Mouse (Mus musculus): ENCODE results near the gene Sdcbp2.
A peak's percentile ranks its signal among the peaks of the same experiment; 100 is the strongest.
"Not testable (repeated sequence)": the region's sequence is repeated elsewhere in the genome, so short reads cannot be mapped to it uniquely, and the experiment has no call there.

Sdcbp2 gene

DNA sequence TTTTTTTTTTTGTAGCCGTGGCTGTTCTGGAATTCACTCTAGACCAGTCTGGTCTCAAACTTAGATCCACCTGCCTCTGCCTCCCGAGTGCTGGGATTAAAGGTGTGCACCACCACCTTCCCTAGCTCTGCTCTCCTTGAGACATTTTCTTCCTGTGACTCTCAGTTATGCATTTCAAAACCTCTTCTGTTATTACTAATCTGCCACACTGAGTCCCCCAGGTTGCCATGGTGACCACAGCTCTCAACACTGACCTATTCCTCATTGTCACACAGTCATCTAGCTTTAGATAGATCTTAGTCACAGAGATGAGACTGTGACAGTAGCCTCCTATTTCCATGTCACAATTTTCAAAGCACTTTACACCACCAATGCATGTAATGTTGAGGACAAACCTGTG is 3.0 kb upstream of the Sdcbp2 start:
- no peak for DNase-seq (ENCODE audit: low spot score in 2 of 2)

DNA sequence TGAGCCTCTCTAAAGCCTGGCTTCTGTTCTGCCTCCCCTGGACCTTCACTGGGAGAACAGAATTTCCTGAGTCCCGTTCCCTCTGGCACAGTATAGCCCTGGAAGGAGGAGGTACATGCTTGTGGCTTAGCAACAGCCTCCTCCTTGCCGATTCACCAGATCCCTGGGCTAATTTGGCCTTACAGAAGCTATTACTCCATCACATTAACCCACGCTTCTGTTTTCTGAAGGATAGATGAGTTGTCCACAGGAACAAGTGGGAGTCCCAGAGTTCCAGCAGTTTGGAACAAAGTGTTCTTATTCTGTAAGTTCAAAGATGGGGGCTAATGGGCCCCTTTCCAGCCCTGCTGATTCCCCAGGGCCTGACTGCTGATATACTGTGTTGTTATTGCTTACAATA is 1.2 kb downstream of the Sdcbp2 start:
- DNase-seq (ENCODE audit: low spot score in 2 of 2) = no peak

DNA sequence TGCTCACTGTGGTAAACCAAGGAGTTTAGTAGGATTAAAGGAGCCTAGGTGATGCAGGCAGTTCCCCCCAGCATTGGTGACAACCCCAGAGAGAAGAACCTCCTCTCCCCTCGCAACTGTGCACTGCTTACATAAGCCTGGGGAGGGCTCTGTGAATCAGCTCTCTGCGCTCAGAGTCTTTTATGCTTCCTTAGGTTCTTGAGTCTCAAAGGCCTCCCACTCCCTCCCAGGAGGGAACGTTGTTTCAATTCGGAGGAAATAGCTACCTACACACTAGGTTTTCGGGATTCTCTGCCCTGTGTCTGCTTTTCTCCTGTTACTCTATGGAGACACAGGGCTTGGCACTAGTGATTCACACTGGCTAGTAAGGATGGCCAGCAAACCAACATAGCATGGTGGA is 2.2 kb downstream of the Sdcbp2 start:
- DNase-seq (ENCODE audit: low spot score in 2 of 2) = no peak

DNA sequence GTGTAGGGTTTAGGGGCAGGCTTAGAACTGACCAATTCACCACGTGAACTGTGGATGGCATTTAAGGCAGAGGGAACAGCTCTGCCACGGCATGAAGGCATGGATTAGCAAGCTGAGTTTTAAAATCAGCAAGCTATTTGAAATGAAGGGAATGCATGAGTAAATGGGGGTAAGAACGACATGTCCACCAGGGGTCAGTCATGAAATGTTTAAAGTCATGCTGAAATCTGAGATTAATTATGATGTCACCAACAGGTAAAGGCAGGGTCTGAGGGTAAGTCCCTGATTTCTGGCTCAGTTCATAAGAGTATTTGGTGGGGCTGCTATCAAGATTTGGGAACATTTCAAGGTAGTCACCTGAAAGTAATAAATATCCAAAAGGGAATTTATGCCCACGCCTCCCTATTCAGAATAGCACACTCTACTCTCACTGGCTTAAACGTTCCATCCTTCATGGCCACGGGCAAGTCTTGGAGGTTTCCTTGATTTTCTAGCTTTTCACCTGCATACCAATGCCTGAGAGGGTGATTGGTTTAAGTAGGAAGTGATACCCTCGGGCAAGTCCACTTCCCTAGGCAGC is 2.8 kb downstream of the Sdcbp2 start:
- peak in 1 of 2 experiments; percentile 32 for DNase-seq (ENCODE audit: low spot score in 2 of 2)

DNA sequence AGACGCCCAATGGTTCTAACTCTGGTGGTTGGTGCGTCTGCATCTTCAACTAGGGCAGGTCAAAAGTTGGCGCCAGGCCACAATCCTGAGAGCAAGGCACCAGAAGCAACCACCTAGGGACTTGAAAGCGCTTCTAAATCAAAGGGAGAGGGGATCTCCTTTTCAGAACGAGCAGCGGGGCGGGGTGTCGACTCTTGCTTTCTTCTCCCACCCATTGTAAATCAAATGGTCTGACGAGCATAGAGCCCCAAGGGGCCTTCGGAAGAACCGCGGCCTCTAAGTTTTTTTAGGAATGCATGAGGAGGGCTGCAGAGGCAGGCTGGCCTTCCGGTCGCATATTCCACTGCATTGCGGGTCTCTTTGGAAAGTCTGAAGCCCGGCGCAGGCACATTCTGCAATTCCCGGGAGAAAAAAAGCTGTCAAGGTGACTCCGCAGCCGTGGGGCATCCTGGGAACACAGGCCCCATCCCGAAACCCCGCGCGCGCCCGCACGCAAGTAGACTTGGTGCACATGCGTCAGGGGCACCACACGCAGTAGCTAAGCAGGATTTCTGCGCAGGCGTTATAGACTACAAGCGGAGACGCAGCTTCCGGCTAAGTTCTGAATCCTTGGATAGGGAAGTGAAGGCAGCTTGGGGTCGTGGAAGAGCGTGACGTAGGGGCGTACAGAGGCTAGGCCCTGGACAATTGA is 3.4 kb downstream of the Sdcbp2 start:
- DNase-seq (ENCODE audit: low spot score in 2 of 2) = peak; percentile 64 to 80

DNA sequence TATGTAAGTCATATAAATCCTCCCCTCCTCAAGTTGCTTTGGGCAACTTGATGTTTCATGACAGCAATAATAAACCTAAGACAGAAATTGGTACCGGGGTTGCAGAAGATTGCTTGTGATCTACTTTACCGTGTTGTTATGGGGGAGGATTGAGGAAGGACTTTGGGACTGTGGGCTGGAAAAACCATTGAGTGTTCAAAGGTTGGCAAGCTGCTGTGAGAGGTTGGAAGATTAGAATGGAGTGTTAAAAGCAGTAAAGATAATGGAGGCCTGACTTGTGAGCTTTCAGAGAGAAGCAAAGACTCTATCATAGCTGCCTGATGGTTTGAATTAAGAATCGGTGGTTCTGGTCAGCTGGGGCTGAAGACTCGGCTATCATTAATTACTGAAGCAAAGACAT is 6.8 kb downstream of the Sdcbp2 start:
- no peak for DNase-seq (ENCODE audit: low spot score in 2 of 2)

DNA sequence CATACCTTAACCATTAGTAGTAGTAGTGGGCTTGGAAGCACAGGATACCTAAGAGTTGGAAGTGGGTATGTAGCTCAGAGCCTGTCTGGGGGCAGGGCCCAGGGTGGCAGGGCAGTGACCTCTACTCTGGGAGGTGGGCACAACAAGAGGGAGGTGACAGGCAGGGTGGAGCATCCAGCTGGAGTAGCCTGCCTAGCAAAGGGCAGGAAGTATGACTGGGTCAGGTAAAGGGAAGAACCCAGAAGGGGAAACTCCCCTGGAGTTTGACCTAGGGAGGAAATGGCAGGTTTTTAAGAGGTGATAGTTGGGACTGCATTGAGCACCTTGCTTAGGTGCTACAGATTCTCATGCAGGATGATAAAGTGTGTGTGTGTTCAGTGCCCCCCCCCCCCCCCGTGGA is 8.5 kb downstream of the Sdcbp2 start:
- DNase-seq (ENCODE audit: low spot score in 2 of 2) = no peak

DNA sequence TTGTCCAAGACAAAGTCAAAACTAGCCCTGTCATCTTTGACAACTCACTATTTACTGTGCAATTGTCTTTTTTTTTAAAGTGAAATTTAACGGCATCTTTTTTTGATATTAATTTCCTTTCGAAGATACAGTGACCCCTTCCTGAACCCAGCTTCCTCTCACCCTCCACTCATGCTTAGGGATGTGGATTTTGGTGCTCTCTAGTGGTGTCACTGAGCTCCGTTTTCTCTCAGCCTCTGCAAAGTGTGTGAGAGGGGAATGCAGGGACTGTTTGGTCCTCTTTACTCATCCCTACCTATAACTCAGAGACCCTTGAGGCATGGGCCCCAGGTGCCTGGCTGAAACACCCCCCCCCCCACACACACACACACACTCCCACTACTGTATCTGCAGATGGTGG is 13.5 kb downstream of the Sdcbp2 start:
- DNase-seq (ENCODE audit: low spot score in 2 of 2) = no peak

DNA sequence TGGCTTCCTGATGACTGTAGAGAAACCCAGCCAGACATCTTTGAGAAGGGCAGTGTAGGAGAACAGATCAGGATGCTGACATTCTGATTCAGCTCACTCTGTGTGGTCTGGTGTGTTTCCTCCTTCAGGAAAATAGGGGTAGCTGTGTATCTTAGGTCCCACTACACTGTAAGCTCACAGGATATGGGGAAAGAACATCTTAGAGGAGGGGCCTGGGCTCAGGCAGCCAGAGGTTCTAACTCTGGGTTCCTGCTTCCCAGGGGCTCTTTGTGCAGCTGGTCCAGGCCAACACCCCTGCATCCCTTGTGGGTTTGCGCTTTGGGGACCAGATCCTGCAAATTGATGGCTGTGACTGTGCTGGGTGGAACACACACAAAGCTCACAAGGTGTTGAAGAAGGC is 14.4 kb downstream of the Sdcbp2 start:
- DNase-seq (ENCODE audit: low spot score in 2 of 2) = no peak

DNA sequence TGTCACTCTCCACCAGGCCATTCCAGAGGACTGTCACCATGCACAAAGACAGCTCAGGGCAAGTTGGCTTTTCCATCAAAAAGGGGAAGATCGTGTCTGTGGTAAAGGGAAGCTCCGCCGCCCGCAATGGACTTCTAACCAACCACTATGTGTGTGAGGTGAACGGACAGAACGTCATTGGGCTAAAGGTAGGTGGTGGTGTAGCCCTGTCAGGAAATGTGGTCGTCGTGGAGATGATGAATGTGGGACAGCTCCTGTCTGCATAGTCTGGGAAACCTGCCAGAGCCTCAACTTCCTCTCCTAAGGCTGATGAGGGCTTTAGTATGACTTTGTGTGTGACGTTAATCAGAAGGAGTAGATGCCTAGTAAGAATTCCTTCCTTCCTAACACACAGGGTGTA is 14.9 kb downstream of the Sdcbp2 start:
- no peak for DNase-seq (ENCODE audit: low spot score in 2 of 2)

DNA sequence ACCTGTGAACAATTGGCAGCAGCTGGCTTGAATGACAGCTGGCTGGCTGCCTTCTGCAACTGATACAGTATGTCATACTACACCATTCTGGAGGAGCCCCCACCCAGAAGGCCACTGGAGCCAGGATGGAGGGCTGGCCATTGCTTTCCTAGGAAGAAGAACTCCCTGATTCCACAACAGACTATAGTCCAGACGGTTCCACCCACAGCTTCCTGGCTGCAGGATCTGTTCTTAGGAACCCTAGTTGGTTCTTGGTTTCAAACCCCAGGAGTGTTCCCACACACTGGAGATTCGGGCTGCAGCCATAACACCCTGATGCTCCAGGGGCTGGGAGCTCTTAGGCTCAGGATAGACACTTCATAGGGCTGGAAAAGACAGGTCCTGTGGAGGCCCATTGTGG is 25.6 kb downstream of the Sdcbp2 start:
- DNase-seq (ENCODE audit: low spot score in 2 of 2) = no peak

DNA sequence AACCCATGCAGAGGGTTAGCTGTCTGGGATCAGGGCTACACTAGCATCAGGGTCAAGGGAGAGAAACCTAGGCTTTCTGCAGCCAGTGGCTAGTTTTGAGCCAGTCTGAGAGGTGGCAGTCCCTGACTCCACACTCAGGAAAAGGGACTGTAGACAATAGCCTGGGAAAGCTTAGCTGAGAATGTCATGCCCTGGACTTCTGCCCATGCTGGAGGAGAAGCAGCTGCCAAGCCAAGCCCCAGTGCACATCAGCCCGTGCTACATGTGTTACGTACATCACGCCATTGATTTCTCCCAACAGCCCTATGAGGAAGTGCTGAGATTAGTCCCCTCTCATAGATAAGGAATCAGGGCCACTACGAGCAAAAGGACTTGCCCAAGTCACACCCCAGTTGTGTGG is 29.7 kb downstream of the Sdcbp2 start:
- DNase-seq (ENCODE audit: low spot score in 2 of 2) = no peak

DNA sequence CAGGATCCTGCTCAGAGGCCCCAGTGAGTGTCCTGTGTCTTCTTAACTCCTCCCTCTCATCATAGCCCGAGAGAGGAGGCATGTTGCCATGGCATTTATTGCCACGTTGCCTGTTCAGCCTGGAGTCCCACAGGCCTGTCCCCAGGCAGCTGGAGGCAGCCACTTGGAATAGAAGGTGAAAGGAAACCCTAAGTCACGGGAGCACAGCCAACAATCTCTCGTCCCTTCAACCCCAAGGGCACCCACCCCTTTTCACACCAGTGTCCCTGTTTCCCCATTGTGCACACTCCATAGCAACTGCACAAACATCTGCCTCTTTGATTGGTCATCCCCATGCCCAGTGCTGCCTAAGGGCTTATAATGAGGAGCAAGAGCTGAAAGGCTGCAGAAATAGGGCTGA is 31.2 kb downstream of the Sdcbp2 start:
- peak in 1 of 2 experiments; percentile 45 for DNase-seq (ENCODE audit: low spot score in 2 of 2)

DNA sequence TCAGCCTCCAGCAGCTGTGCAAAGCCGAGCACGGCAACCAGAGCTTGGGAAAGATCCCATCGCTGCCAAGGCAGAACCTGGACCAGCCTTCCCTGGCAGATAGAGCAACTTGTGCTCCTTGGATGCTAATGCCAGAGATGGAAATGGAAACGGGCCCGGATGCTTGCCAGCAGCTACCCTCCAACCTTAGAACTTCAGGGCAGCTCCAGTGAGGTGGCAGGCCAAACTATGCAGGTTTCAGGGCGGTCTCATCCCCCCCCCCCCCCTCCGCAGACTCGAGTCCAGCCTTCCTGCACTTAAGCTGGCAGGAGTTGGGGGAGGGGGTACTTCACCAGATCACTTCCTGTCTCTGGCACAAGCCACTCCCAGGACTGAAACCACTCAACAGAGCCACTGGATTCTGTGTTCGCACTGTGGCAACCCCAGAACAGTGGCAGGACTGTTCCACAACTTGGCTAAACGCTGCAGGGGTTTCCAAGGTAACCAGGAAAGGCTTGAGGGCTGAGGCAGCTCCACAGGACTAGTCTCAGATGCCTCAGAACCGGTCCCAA is 33.1 kb downstream of the Sdcbp2 start:
- peak in 1 of 2 experiments; percentile 43 for DNase-seq (ENCODE audit: low spot score in 2 of 2)

DNA sequence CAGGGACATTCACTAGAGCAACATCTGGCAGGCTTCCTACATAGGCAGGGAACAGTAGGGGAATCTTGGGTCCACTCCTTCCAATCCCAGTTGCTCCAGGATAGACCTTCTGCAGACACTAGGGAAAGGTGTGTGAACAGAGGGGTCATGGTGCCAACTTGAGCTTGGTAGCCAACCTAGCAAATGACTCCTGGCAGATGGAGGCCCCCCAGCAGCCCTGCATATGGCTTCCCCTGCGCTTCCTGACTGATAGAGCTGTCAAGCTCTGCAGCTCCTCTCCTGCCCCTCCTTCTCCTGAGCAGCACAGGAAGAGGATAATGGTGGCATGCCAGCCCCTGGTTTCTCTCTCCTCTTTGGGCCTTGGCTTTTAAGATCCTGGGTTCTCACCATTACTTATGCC is 36.0 kb downstream of the Sdcbp2 start:
- no peak for DNase-seq (ENCODE audit: low spot score in 2 of 2)

DNA sequence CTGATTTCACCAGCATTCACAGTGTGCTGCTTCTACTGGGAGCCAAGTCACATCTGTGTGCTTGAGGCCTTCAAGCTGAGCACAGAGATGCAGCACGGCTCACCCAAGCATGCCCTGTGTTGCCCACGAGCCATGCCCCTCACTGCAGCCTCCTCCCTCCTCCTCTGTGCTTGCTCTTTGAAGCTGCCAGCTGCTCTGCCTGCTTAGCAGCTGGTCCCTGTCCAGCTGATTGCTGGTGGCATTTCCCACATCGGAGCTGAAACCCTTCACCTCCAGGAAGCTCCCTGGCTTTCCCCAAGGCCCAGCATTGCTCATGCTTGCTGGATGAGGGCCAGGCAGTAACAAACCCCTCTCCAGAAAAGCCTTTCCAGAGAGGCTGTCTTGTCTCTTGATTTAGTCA is 37.6 kb downstream of the Sdcbp2 start:
- peak in 1 of 2 experiments; percentile 23 for DNase-seq (ENCODE audit: low spot score in 2 of 2)

DNA sequence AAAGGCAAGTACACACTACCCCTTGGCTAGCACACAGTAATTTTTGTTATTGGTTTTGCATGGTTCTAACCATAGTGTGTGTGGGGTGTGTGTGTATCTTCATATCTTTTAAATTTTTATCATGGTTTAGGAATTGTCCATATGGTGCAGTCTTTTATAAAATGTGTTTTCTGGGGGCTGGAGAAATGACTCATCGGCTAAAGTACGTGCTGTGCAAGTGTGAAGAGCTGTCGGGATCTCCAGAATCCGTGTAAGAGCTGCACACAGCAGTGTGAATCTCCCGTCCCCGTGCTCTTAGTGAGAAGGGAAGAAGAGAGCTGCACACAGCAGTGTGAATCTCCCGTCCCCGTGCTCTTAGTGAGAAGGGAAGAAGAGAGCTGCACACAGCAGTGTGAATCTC is 43.4 kb downstream of the Sdcbp2 start:
- DNase-seq (ENCODE audit: low spot score in 2 of 2) = not testable (repeated sequence)

DNA sequence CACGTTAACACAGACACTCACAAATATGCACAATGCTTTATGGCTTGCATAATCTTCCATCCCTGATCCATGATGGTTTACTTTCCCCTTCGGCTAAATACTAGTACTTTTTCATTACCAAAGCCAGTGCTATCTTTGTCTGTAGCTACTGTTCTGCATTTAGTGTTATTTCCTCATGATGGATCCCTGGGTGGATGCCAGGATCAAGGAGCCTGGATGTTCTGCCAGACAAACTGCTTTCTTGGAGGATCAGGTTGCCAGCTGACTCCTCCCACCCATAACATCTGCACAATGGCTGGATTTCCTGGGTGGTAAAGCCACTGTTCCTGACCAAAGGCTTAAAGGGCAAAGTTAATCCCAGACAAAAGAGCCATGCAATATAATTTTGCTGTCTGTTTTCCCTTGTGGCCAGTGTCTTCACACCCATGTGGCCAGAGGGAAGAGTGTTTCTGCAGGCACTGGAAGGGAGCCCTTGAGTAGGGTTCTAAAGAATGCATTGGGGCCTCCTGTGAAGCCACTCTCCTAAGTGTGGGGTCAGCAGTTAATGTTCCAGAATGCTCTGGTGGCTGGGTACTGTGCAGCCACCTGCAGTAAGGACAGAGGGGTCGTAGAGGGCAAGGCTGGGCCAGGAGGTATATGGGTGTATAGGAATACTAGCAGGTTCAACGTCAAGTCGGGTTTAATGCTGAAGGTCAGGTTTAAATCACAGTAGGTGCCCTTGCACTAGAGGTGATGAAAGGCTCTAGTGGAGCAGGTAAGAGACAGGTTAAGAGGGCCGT is 44.3 kb downstream of the Sdcbp2 start:
- no peak for DNase-seq (ENCODE audit: low spot score in 2 of 2)

DNA sequence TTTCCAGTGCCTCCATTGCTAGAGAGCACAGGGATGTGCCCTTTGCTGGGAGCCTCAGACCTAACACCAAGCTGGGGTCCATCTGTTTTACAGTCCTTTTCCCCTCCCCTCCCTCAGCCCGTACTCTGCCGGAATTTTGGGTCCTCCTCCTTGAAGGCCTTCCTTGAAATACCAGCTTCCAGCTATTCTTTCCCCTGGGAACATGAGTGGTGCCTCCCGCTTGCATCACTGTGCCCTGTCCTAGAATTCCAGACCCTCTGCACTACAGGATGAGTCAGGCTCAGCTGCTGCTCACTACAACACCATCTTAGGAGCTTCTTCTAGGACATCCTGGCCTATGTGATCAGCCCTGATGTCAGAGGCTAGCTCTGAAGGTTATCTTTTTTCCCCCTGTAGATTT is 51.4 kb downstream of the Sdcbp2 start:
- DNase-seq (ENCODE audit: low spot score in 2 of 2) = no peak

DNA sequence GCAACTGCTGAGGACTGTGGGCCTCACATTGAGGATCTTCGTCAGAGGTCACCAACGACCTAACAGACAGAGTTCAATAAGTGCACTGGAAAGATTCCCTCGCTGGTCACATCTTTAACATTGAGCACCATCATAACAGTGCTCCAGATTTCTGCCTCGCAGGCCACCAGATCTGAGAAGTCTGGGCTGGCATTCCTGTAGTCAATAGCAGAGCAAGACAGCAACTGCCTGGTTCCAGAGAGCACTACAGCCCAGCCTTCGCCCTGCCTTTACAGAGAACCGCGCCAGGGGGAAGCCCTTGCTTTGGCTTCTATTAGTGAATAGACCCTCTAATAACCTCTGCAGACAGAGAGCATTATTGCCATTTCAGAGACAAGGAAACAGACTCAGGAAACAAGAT is 53.9 kb downstream of the Sdcbp2 start:
- DNase-seq (ENCODE audit: low spot score in 2 of 2) = no peak

DNA sequence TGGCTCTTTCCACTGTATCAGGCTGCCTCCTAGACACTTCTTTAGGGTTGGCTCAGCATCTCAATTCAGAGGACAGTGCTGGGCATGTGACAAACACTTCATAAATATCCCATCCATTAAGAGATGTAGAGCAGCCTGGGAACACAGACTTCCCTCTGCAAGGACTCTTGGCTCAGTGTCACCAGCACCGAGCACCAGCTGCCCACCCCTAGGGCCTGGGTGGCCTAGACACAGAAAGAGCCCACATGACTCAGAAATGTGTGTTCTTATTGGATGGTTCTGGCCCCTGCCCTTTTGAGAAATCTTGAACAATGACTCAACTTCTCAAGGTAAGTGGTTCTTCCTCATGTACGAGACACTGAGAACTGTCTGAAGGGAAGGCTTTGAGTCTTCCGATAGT is 55.6 kb downstream of the Sdcbp2 start:
- DNase-seq (ENCODE audit: low spot score in 2 of 2) = no peak

DNA sequence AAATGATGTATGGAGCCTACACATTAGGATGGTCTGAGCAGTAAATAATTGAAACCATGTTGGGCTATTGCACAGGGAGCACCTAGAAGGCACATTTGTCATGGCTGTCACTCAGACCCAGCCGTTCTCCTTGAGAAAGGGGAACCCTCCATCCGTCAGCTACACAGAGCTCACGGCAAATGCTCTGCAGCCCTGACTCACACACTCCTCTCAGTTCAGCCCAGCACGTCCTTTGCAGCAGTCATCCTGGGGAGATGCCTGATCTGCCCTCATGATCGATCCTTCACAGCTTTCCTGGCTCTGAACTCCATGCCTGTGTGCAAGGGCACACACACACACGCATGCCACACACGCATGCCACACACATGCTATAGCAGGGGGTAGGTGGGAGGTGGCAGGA is 56.9 kb downstream of the Sdcbp2 start:
- DNase-seq (ENCODE audit: low spot score in 2 of 2) = no peak
